Mouse (Mus musculus) spleen, adult 2 months (tissue): Measurements from ENCODE around the gene Txnrd1.

ENCODE experiments used
- CTCF ChIP-seq: fragments of 200-500 bp; IDR thresholded peaks from 2 replicates; pipeline ENCODE4 v1.5.1; 2011; ENCODE audit warnings: mild to moderate bottlenecking, inconsistent platforms; ENCODE audit not compliant: insufficient read depth, insufficient read length, insufficient replicate concordance; ENCODE audit errors: extremely low read depth
- POLR2A ChIP-seq: fragments of 200-500 bp; IDR thresholded peaks from 2 replicates; pipeline ENCODE4 v1.6.1; 2011; ENCODE audit warnings: low read depth, low read length, inconsistent platforms

DNA sequence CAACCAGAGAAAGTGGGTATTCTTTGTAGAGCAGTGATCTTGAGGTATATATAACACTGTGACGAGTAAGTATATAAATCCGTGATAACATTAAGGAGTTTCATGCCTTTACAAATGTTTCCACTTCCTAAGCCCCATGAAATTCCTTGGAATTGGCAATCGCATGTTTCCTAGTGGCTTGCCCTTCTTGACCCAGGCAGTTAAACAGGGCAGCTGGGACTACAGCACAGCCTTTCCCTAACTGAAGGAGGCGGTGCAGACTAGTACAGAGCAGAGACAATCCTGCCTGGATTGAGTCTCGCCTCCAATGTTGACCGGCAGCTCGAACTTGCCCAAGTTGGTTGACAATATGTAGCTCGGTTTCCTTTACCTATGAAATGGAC, 25.8 kb downstream of the Txnrd1 start:
- no peak for TF ChIP-seq CTCF
- TF ChIP-seq POLR2A, result no peak
